Mouse (Mus musculus): ENCODE measurements at regions not wholly inside any gene's neighbourhood (a gene's known extent, or its start where the extent isn't known, plus 50 kb on each side); places are given as distances from the start of the nearest gene placed in this dataset.

DNA sequence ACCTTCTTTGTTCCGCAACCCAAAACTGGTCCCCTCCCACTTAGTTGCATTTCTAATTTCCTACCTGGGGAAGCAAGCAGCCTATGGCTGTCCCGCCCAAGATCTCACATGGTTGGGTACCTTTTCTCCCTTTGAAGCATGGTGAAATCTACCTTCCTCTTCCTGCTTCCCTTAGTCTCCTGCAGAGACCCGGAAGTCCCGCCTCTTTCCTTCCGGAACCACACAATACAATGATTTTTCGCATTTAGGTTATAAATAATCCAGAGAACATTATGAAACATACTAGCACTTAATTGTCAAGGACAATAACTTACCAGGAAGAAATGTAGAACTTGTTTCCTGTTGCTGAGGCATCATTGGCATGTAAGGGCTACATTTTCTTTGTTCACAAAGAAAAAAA is 58.8 kb downstream of the 1700009N14Rik start:
- DNase-seq (ENCODE audit: low read depth, low spot score): no peak

DNA sequence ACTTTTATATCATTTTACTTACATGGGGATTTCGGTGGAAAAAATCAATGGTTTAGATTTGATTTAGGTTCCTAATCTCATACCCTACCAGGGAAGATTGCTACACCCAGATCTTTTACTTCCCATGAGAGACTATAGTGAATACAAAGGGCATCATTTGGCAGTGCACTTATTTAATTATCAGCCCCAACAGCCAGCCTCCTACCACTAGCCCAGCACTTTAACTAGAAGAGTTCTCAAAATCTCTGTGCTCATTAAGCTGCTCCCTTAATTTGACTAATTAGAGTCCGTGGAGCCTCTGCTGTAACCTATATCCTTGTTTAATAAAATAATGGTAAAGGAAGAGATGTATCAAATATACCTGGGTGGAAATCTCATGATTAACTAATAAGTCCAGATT is 77.4 kb downstream of the 1700009N14Rik start:
- no peak for DNase-seq (ENCODE audit: low read depth, low spot score)

DNA sequence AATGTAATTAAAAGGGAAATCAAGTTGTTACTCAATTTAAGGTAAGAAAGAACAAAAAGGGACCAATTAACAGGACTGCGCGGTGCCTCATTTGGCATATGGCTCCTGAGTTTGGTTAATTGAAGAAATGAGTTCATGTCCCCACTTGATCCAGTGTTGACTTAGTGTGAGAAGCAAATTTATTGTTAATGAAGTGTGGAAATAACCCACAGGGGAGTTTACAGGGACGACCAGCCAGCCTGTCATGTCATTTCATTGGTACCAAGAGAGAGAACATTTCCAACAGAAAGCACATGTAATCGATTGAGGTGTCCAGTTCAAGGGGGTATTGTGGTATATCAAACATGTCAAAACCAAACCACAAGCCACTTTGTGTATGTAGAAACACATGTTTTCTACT is 78.6 kb downstream of the 1700009N14Rik start:
- no peak for DNase-seq (ENCODE audit: low read depth, low spot score)

DNA sequence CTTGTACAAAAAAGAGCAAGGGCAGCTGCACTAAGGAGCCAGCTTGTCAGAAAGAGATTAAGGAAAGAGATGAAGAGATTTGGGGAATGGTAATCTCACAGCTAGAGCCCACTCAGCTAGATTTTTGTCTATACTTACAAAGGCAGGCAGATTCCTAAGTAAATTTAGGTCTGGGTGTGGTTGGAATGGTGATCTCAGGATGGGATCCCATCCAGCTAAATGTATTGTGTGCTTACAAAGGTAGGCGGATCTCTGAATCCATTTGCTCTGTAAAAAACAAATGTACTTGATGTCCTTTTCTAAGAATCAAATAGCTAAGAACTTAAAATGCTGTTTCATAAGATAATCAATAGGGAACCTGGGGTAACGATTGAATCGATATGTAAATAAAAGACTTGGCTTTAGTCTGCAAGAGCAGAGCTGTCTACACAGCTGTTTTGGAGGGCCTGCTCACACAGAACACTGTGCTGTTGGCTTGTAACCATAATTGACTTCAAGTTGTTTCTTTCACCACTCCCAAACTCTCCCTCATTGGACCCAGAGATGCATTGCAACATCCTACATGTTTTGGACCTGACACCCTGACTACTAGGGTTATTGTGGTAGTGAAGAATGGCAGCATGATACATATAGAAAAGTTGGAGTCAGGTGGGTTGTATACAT is 106.1 kb downstream of the 1700009N14Rik start:
- DNase-seq (ENCODE audit: low read depth, low spot score): no peak

DNA sequence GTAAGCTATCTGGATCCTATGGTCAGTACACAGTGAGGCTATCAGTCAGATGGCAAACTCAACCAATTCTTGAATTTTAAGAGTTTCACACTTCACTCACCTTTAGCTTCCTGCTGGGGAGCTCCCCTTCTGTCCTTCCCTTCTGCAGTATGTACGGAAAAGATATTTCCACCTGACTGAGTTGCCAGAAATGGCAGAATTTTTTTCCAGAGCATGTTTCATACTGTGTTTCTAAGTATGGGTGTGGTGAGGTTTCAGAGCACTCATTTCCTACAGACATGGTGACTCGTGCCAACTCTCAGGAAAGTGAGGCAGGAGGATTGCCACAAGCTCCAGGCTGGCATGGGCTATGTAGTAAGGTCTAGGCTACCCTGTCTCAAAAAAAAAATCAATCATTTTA is 147.3 kb downstream of the 1700009N14Rik start:
- no peak for DNase-seq (ENCODE audit: low read depth, low spot score)

DNA sequence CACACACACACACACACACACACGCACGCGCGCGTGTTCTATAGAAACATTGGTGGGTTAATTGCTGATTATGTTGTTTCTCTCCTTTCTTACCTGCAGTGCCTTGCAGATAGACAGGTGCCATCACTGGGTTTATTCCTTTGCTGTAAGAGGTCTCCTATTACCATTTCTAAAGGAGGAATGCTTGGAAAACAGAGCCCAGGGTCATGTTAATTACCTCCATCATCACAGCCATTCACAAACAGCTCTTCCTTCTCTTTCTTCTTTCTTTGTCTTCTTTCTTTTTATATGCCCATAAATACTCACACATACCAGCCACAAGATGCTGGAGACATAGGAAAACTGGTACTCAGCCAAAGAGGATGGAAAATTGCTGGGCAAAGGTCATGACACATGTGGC is 155.0 kb downstream of the 1700009N14Rik start:
- no peak for DNase-seq (ENCODE audit: low read depth, low spot score)

DNA sequence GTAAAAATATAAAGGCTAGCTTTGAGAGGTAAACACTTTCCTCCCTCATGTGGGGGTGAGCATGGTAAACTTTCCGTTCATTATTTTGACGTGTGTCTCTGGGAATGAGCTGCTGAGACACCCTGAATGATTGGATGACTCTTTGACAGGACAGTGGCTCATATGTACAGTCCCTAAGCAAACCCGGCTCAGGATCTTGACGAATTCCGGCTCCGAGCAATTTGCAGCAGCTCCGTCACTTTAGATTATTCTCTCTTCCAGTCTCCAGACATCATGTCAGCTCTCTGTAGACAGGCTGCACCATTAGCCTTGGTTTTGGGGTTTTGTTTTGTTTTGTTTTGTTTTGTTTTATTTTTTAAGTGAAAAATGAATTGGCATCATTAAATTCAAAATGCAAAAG is 194.0 kb downstream of the 1700009N14Rik start:
- no peak for DNase-seq (ENCODE audit: low read depth, low spot score)

DNA sequence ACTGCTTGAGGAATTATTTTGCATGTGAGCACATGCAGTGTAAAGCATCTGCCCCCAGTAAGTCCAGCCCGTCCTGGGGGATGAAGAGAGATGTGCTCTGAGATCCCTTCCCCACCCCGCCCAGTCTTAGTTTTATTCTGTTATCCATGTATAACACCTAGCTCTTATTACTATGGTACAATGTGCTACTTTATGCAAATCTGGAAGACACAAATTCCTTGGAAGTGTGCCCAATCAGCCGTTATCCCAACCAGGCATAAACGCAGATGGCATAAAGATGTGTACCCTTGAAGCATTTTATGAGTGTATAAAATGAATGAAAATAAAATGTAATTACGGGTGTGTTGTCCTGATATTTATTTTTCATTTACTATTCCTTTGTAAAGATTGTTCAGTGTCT is 194.8 kb downstream of the 1700009N14Rik start:
- no peak for DNase-seq (ENCODE audit: low read depth, low spot score)

DNA sequence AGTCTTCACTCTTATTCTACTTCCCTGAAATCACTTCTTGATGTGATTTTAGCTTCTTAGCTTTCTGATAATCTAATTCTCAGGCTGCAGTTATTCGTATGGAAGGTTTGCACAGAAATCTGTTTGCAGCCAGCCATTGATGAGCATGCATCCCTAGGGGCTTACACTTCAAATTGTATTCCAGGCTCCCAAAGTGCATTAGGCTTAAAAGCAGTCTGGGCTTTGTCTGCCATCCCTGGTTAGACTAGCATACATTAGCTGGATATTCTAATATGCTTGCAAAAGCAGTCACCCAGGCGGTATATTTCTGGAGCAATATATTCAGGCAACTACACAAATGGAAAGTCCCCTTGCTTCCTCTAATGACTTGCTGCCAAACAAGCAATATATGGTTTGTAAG is 210.4 kb downstream of the 1700009N14Rik start:
- no peak for DNase-seq (ENCODE audit: low read depth, low spot score)

DNA sequence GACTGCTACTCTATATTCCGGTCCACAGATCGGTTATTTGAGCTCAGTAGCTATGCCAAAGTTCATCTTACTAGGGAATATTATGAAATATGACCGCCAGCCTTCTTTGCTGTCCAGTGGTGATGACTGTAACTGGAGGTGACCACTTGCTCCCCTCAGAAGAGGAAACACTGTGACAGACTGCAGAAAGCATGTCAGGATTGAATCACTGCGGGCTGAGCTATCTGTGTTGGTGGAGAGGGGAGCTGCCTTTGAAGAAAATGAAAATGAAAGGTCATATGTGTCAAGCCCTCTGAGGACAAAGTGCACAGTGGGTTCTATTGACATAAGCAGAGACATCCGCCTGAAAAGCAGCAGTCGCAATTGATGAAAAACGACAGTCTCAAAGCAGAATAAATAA is 222.5 kb downstream of the 1700009N14Rik start:
- DNase-seq (ENCODE audit: low read depth, low spot score): peak; percentile 22

DNA sequence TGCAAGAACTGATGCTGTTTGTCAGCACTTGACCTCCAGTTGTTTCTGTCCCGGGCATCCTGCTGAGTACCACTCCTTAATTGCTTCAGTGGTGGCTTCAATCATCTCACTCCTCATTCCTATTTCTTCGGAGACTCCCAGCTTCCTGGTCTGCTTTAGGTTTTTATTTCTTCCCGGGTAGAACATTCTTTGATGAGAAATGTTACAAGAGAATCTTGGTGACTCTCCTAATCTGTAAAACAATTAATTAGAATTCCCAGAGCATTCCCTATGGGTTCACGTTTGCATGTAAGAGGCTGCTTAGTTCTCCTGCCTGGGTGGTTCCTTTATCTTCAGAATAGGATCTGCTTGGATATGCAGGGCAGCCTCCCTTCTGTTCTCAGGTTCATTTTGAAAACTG is 245.1 kb downstream of the 1700009N14Rik start:
- no peak for DNase-seq (ENCODE audit: low read depth, low spot score)

DNA sequence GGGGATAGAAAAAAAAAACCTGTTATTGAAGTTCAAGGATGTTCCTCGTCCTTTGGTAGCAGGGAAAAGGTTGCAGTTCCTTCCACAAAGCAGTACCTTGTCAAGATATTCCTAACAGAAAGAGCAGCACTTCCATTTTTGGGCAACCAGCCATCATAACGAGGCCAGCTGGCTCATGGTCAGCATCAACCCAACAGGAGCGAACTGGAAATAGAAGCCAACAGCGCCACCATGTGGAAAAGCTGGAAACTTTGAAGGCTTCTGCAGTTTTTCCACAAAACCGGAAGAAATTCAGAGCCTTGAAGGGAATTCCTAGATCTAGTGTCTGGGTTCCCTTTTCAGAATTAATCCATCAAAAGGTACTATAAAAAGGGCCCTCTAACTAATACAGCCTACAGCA is 247.5 kb downstream of the 1700009N14Rik start:
- peak; percentile 56 for DNase-seq (ENCODE audit: low read depth, low spot score)

DNA sequence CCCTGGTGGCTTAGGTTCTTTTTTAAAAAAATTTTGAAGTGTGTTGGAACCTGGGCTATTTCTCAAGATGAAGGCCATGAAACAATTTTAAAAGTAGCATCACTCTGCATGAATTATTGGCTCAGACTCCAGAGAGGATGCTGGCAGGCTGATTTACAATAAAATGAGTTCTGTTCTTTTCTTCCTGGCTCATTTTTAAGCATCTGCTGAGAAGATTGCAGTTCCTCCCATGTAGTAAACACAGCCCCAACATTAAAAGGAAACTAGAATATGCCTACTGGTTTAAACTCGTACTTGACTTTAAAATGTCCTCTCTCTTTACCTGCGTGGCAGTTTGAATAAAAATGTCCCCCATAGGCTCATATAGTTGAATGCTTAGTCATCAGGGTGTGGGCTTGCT is 249.3 kb downstream of the 1700009N14Rik start:
- no peak for DNase-seq (ENCODE audit: low read depth, low spot score)

DNA sequence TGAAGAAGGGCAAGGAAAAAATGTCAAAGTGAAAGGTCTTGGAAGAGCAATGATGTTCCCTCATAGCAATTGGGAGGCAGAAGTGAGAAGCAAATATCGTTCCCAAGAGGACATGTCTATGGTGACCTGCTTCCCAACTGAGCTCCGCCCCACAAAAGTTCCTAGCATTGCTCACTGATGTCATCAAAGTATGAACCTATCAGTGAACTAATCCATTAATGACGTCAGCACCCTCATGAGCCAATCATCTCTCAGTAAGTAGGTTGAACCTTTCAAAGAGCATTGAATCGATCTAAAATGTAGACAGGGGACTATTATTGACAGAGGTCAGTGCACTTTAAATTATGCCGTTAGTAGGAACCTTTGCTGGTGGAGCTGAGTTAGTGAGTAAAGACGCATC is 267.4 kb downstream of the 1700009N14Rik start:
- no peak for DNase-seq (ENCODE audit: low read depth, low spot score)

DNA sequence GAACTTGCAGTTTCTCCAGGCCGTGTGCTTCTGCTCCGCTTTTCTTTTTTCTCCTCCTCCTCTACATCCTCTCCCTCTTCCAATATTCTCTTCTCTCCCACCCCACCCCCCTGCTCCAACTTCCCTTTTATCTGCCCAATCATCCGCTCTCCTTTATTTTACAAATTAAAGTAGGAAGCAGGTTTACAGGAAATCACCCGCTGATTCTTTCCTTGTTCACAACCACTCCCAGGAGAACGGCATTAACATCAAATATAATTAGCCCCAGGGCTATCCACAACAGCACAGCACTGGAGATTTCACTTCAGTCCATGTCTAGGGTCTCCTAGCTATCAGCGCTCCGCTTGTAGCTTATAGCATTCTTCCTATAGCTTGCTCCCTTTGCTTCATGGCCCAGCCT is 268.6 kb downstream of the 1700009N14Rik start:
- DNase-seq (ENCODE audit: low read depth, low spot score): no peak

DNA sequence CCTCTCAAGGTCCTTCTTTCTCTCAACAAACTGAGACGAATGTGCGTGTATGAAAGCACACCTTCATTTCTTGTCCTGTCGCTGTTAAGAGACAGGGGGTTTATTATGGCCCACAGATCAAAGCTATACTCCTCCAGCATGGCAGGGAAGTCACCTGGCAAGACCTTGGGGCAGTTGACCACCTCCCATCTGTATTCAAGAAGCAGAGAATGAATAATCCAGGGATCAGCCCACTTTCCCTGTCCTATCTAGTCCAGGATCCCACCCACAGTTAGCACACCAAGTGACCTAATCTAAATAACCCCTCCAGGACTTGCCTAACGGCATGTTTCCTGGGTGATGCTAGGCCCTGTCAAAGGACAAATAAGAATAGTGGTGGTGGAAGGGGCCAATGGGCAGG is 269.9 kb downstream of the 1700009N14Rik start:
- no peak for DNase-seq (ENCODE audit: low read depth, low spot score)

DNA sequence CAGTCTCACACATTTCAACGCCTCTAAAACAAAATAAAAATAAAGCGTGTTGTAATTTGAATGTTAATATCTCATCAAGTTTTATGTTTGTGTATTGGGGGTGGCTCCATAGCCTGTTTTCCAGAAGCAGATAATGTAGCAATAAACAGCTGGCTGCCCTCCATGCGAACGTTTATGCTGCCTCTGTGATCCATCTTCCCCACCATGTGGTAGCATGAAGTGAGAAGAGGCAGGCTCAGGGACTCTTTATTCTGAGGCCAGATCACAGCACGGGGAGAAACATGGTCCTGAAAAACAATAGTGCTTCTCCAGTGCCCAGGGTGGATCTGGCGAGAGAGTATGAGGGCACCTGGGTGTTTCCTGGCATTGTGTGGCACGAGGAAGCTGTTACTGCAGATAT is 271.4 kb downstream of the 1700009N14Rik start:
- no peak for DNase-seq (ENCODE audit: low read depth, low spot score)

DNA sequence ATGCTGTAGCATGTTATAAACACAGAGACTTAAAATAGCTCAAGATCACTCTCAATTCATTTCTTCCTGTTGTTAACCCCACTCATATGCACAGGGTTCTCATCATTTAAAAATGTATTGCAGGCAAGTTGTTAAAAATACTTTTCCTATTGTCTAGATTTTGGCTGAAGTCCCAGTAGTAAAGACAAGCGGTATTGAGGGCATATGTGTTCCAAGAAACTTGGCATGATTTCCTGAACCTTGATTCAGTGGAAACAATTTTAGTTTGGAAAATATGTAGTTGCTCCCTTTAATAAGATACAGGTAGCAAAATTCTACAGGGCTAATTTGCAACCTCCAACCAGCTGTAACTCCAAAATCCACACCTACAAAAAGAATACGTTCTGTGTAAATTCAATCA is 315.5 kb downstream of the 1700009N14Rik start:
- DNase-seq (ENCODE audit: low read depth, low spot score): no peak

DNA sequence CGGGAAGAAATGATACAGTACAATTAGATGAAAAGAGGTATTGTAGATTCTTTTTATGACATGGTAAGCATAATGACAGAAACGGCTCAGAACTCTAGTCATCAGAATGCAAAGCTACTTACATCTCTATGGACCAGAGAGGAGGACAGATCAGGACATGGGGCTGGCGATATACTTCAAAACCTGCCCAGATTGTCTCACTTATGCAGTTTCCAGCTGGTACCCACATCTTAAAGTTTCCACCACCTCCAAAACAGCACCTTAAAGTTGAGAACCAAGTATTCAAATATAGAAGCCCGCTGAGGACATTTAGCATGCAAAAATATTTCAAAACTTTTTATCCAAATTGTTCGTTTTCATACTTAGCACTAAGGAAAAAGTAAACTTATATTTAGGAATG is 341.0 kb downstream of the 1700009N14Rik start:
- no peak for DNase-seq (ENCODE audit: low read depth, low spot score)

DNA sequence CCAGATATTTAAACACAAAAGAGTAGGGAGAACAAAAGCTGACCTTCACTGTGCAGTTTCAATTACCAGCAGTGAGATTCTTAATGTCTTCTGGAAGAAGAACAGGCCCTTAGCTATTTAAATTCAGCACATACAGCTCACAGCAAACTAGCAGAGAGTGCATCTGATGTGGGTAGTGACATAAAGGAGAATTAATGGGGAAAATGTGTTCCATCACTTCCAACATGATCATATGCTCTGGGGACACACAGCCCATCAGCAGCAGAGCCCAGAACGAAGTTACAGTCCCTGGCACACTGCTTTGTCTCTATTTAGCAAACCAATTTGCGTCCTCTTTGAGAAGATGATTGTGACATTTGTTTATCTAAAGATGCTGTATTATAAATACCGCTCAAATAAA is 332.9 kb upstream of the Aco1 start:
- no peak for DNase-seq (ENCODE audit: low read depth, low spot score)

DNA sequence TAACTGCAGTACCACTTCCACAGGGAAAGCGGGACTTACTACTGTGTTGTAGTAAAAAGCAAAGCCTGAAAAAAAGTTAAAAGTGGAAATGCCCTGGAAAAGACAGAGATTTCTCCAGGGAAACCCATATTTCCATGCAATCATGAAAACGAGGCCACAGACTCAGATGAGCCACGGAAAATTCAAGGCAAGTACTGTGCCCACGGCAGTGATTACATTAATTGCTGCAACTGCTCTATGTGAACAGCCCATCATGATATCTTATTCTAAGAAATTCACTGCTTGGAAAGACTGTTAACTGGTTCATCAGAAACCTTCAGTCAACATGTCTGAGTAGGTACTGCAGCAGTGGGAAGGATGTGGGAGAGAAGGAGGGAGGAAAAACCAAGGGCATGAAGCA is 330.1 kb upstream of the Aco1 start:
- DNase-seq (ENCODE audit: low read depth, low spot score): no peak

DNA sequence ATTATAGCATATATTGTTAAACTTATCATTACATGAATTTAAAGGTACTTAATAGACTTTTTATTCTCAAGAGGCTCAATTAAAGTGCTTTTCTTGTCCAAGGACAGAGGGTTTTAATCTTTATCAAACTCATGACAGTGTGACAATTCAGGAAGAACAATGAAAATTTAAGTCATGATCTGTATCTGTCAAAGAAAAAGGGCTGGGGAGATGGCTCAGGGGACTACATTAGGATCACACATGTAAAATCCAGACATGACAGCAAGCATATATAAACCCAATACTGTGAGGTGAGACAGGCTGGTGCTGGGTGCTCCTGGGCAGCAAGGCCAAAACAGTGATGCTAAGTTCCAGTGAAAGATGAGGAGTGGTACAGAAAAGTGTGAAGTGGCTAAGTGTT is 327.3 kb upstream of the Aco1 start:
- no peak for DNase-seq (ENCODE audit: low read depth, low spot score)

DNA sequence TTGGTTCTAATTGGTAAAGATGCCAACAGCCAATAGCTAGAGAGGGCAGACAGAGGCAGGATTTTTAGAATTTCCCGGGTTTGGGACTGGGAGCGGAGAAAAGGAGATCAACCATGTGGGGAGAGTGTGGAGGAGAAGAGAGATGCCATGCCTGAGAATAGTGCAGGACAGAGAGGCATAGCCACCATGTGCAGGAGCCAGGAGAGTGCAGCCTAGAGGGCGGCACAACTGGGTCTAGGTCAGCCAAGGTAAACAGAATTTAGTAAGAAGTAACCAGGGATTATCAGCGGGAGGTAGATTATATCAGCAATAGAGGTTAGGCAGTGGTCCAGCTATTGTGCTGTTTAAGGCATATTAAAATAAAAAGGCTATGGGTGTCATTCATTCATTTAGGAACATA is 325.2 kb upstream of the Aco1 start:
- no peak for DNase-seq (ENCODE audit: low read depth, low spot score)

DNA sequence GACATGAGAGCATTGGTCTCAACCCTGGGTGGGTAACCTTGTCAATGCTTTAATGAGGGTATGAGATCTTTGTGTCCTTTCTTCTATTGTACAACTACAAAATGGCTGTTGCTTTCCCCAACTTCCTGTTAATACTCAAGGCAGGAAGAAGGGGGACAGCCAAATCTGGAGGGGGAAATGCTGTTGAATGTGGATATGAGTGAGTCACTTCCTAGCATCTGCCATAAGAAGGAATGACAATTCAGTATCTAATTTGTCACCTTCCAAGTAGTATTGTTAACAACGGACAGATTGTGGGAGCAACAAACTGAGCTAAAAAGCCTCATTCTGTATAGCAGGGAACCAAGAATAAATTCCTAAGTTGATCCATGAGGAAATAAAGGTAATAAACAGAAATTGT is 309.2 kb upstream of the Aco1 start:
- DNase-seq (ENCODE audit: low read depth, low spot score): no peak
